Mouse (Mus musculus) heart, postnatal 4 days (tissue): Measurements from ENCODE around the gene Rgl2. TPM values are rescaled to one million over a fixed set of nuclear protein-coding genes. Genes with fewer than 3 reads are reported as not detected.

ENCODE experiments used
- DNase-seq: peaks from one replicate; pipeline ENCODE4 v3.0.0; 2021
- microRNA-seq, 2 experiments: library from miRNA; unstranded; fragments of <30 nt; microRNA quantifications; one replicate each; pipeline ENCODE4 v1.2.0; 2021 to 2022
- total RNA-seq, 2 experiments: library from RNA; stranded (reverse); gene quantifications; 2 replicates each; pipeline ENCODE4 v1.2.3; 2021

Gene Rgl2
- total RNA-seq, 2 experiments from 2014 or later = 56.5 to 58.1 TPM

- DNase-seq = peak; percentile 72
Observed at GRCm38 (mm10) chr17:33972691-33973090, 43.3 kb downstream of the Rgl2 start.

- DNase-seq = no peak
Observed at GRCm38 (mm10) chr17:33973572-33973971, 44.2 kb downstream of the Rgl2 start.

GRCm38 (mm10) chr17:33977861-33978557, 48.7 kb downstream of the Rgl2 start:
- no peak for DNase-seq

- peak; percentile 69 for DNase-seq
Observed at GRCm38 (mm10) chr17:33978631-33979031, 49.3 kb downstream of the Rgl2 start.

GRCm38 (mm10) chr17:33979512-33980050, 50.2 kb downstream of the Rgl2 start:
- no peak for DNase-seq

GRCm38 (mm10) chr17:33980181-33981035, 51.1 kb downstream of the Rgl2 start:
- no peak for DNase-seq

GRCm38 (mm10) chr17:33981192-33981909, 52.0 kb downstream of the Rgl2 start:
- DNase-seq = peak; percentile 89

- DNase-seq = peak; percentile 66
Observed at GRCm38 (mm10) chr17:33982136-33982535, 52.8 kb downstream of the Rgl2 start.

Small RNAs within 50 kb of the gene (microRNA-seq; reads per million reads assigned to microRNA genes)
- 0 reads per million in 2 experiments for gene Gm27740

Other genes with a start within 250 kb of the Rgl2 start
- gene Hnrnpm, start 242.7 kb upstream of the Rgl2 start, total RNA-seq = 100 to 1,000 TPM; 154 to 180 TPM
- gene March2, start 210.9 kb upstream of the Rgl2 start, total RNA-seq = 10 to 100 TPM; 84.4 to 96.9 TPM
- gene Rab11b, start 169.0 kb upstream of the Rgl2 start, total RNA-seq = 100 to 1,000 TPM; 333 to 343 TPM
- 10 to 100 TPM; 29.1 to 35.0 TPM for gene Angptl4, start 147.7 kb upstream of the Rgl2 start, total RNA-seq
- gene Kank3, start 119.0 kb upstream of the Rgl2 start, total RNA-seq = 10 to 100 TPM; 57.5 to 58.5 TPM
- gene Rps28, start 105.0 kb upstream of the Rgl2 start, total RNA-seq = 1,000 to 10,000 TPM; 1,097 to 1,179 TPM
- 100 to 1,000 TPM; 423 to 447 TPM for gene Ndufa7, start 105.0 kb upstream of the Rgl2 start, total RNA-seq
- gene Cd320, start 86.5 kb upstream of the Rgl2 start, total RNA-seq = 10 to 100 TPM; 16.8 to 21.4 TPM
- not detected for gene Gm7029, start 55.7 kb upstream of the Rgl2 start, total RNA-seq
- 10 to 100 TPM; 40.2 to 42.7 TPM for gene Kifc1, start 38.9 kb upstream of the Rgl2 start, total RNA-seq
- not detected for gene Platr17, start 24.4 kb upstream of the Rgl2 start, total RNA-seq
- gene Daxx, start 20.1 kb upstream of the Rgl2 start, total RNA-seq = 10 to 100 TPM; 16.5 to 18.0 TPM
- 10 to 100 TPM; 72.3 to 78.5 TPM for gene Tapbp, start 13.6 kb upstream of the Rgl2 start, total RNA-seq
- gene Zbtb22, start 13.6 kb upstream of the Rgl2 start, total RNA-seq = 10 to 100 TPM; 34.3 to 35.8 TPM
- gene Pfdn6, start 10.8 kb downstream of the Rgl2 start, total RNA-seq = 10 to 100 TPM; 78.0 to 79.5 TPM
- gene Wdr46, start 11.1 kb downstream of the Rgl2 start, total RNA-seq = 10 to 100 TPM; 13.3 to 14.4 TPM
- 1 to 10 TPM; 2.3 to 2.9 TPM for gene B3galt4, start 21.9 kb downstream of the Rgl2 start, total RNA-seq
- gene Vps52, start 26.3 kb downstream of the Rgl2 start, total RNA-seq = 10 to 100 TPM; 38.1 to 40.1 TPM
- gene Rps18, start 26.5 kb downstream of the Rgl2 start, total RNA-seq = 100 to 1,000 TPM; 648 to 719 TPM
- gene H2-K1, start 70.8 kb downstream of the Rgl2 start, total RNA-seq = 10 to 100 TPM; 33.9 to 35.4 TPM
- gene Ring1, start 95.1 kb downstream of the Rgl2 start, total RNA-seq = 10 to 100 TPM; 18.7 to 19.8 TPM
- 10 to 100 TPM; 63.6 to 69.6 TPM for gene H2-Ke6, start 98.5 kb downstream of the Rgl2 start, total RNA-seq
- 10 to 100 TPM; 83.8 to 86.5 TPM for gene Slc39a7, start 102.1 kb downstream of the Rgl2 start, total RNA-seq
- 10 to 100 TPM; 35.5 to 39.5 TPM for gene Rxrb, start 102.3 kb downstream of the Rgl2 start, total RNA-seq
- gene Col11a2, start 109.9 kb downstream of the Rgl2 start, total RNA-seq = 1 to 10 TPM; 1.4 to 2.2 TPM
- gene H2-Oa, start 162.8 kb downstream of the Rgl2 start, total RNA-seq = not detected
- 1 to 10 TPM; 5.6 to 6.0 TPM for gene H2-DMa, start 190.0 kb downstream of the Rgl2 start, total RNA-seq
- 100 to 1,000 TPM; 125 to 128 TPM for gene Brd2, start 193.1 kb downstream of the Rgl2 start, total RNA-seq
- under 1 TPM; 0.55 to 0.72 TPM for gene H2-DMb2, start 213.8 kb downstream of the Rgl2 start, total RNA-seq
- under 1 TPM; 0.26 to 0.68 TPM for gene H2-DMb1, start 223.5 kb downstream of the Rgl2 start, total RNA-seq